Mouse (Mus musculus) retina, adult 2 months (tissue): ENCODE results near the gene Slc39a11.
A peak's percentile ranks its signal among the peaks of the same experiment; 100 is the strongest.

Experiments used
- DNase-seq: peaks from one replicate; pipeline ENCODE4 v3.0.0-alpha.2; 2012; ENCODE audit warnings: low read depth, low spot score

Gene Slc39a11

GRCm38 (mm10) chr11:113352085-113352815 is 297.6 kb downstream of the Slc39a11 start:
- DNase-seq, result no peak

- no peak for DNase-seq
Observed at GRCm38 (mm10) chr11:113350583-113350982, 299.3 kb downstream of the Slc39a11 start.

GRCm38 (mm10) chr11:113346895-113347514 is 302.9 kb downstream of the Slc39a11 start:
- DNase-seq, result no peak

DNA sequence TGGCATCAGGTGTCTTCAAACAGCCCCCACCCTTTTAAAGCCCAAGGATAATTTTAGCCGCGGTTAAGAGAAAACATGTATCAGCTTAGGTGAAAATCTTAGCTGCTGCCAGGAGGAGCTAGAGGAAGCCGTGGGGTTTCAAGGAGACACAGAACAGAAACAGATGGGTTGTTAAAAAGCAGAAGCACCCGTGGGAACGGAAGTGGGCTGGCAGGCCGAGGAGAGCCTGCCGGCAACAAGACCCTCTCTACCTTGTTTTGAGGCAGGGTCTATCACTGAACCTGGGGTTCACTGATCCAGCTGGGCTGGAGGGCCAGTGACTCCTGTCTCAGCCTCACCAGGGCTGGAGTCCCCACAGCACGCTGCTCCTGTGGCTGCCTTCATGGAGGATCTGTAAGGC is 310.1 kb downstream of the Slc39a11 start:
- no peak for DNase-seq

GRCm38 (mm10) chr11:113338581-113338980 is 311.3 kb downstream of the Slc39a11 start:
- DNase-seq, result no peak

DNA sequence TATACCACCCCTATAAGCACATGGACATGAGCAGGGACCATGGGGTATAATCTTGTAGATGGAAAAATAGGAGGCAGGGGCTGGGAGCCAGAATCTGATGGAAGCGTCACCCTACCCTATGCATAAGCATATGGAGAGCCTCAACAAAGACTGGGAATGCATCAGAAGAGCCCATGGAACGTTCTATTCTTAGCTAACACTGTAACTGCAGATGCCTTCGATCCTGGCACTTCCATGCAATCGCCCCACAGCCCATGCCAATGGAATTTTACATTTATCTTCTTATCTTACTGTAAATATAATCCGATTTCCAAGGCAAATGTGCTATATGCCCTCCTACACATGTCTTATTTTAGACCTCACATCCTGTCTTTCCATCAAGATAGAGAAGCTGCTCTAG is 314.2 kb downstream of the Slc39a11 start:
- no peak for DNase-seq

GRCm38 (mm10) chr11:113334444-113334881 is 315.4 kb downstream of the Slc39a11 start:
- no peak for DNase-seq

DNA sequence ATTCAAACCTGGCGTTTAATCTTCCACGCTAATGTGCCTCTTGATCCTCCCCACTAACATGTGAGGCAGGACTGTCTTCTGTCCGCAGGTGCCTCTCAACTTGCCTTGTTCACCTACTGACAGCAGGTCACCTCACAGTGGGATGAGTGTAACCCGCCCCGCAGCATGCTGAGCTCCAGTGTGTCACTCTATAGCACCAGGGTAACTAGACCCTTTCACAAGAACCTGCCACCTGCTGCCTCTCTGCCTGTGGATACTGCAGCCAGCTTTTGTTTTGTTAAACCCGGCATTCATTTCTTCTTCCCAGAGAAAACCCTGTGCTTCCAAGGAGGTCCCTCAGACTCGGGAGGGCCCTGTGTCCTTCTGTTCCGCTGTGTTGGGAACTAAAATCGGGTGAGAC is 316.3 kb downstream of the Slc39a11 start:
- no peak for DNase-seq

DNA sequence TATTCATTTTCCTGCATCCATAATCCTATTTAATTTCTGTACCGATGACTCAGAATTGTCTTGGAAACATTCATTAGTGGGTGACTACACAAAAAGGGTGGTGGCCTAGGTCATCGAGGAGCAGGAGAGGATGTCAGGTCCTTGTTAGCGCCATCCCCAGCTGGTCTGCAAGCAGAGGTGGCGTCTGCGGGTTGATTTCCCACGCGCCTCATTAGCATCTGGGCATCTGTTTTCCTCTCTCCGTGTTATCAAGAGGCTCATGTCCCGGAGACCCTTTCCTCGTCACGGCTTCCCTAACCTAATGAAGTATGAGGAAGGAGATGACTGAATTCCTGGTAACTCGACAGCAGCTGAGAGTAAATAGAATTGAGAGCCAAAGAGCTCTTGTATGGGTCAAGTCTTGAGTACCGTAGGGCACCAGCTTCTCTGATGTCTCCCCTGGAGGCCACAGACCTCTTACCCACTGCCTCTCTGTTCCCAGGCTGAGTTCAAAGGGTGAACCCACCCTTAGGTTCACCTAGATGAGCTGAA is 319.8 kb downstream of the Slc39a11 start:
- no peak for DNase-seq

DNA sequence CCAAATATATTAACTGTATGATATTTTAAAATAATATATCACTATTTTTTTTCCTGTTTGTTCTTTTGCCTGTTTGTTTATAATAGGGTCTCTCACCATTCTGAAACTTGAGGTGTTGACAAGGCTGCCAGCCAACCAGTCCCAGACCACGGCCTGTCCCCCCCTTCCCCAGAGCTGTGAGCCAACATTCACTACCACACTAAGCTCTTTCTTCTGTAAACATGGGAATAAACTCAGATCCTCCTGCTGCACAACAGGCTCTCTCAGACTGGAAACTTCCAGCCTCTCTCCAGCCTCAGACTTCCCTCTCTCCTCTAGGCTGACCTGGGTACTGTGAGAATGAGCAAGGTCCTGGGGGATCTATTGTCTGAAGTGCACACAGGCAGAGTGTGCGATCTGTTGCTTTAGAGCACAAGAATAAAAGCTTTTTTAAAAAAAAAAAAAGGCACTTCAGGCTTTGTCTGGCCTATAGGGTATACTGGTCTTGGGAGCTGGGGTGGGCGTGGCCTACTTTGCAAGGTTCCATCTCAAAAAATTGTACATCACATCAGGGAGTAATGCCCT is 322.3 kb downstream of the Slc39a11 start:
- no peak for DNase-seq

- DNase-seq, result peak; percentile 30
Observed at GRCm38 (mm10) chr11:113326387-113327011, 323.4 kb downstream of the Slc39a11 start.

DNA sequence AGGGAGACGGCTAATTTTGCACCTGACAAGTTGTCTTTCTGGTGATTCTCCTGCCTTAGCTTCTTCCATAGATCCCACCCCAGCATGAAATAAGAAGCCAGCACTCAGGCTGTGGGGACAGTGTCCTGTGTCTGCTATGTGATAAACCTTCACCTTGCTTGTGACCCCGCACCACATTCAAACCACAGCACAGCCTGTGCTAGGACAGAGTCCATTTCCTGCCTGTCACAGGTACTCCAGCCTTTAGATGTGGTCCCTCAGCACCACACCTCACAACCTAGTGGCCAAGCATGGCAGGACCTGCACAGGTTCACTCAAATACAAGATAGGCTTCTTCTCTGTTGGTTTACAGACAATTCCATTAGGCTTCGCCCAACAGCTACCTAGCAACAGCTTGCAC is 328.3 kb downstream of the Slc39a11 start:
- no peak for DNase-seq

DNA sequence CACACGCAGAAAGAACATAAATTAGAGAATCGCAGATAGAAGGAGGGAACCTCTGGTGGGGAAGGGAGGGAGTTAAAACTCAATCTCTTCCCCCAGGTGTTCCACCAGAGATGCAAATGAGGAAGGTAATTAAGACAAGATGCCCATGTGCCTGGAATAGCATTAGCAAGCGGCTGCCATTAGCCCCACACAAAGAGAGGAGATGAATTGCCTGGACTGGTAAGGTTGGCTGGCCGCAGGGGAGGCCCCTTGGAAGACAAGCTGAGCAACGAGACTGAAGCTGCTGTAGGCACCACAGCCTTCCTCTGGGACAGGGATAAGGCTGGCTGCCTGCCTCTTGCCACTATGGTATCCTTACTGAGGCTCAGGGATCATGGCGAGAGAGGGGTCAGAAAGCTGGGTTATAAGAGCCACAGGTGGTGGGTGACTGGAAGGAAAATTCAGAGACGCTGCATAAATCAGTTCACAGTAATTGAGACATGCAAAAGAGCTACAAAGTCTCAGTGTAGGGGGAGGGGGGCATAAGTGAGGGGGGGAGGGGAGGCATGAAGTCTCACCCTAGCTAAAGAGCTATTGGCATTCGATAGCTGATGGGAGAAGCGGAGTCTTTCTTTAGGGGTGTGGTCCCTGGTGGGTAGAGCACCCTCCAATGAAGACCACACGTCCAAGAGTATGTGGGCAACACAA is 340.5 kb downstream of the Slc39a11 start:
- no peak for DNase-seq

- no peak for DNase-seq
Observed at GRCm38 (mm10) chr11:113308256-113308941, 341.5 kb downstream of the Slc39a11 start.

GRCm38 (mm10) chr11:113303204-113303603 is 346.7 kb downstream of the Slc39a11 start:
- no peak for DNase-seq

GRCm38 (mm10) chr11:113299492-113299891 is 350.4 kb downstream of the Slc39a11 start:
- DNase-seq, result no peak

GRCm38 (mm10) chr11:113297765-113298164 is 352.1 kb downstream of the Slc39a11 start:
- DNase-seq, result peak; percentile 40

DNA sequence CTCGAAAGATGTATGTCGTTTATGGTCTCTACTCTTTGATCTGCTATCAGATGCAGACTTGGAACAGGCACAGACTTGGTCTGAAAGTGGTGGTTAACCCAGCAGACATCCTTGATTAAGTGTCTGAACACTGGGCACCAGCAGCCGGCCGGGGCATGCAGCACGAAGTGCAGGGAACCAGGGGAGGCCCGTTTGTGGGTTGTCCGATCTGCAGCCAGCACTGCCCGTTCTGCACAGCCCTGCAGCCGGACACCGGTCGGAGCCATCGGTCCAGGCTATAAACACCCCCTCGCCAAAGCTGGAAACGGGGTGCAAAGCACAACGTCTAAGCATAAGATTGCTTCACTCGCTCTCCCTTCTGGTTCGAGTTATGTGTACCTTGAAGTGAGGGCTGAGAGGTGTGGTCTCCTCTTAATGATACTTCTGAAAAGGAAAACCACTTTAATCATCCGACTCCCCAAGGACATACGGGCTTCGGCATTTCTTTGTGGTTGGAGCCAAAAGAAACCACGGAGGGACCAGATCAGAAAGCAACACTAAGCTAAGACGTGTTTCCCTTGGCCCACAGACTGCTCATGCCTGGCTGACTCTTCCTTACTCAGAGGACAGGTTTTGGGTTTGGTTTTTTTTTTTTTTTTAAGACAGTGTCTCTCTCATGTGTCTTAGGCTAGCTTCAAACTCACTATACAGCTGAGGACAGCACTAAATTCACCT is 352.8 kb downstream of the Slc39a11 start:
- no peak for DNase-seq

GRCm38 (mm10) chr11:113296162-113296561 is 353.7 kb downstream of the Slc39a11 start:
- DNase-seq, result peak; percentile 18

GRCm38 (mm10) chr11:113294518-113294917 is 355.4 kb downstream of the Slc39a11 start:
- DNase-seq, result no peak
